Mouse (Mus musculus) neural tube, embryonic 13.5 days (tissue): ENCODE measurements around the gene Elovl7. TPM values are rescaled to one million over a fixed set of nuclear protein-coding genes. Genes with fewer than 3 reads are reported as not detected.

Source experiments
- ATAC-seq: fragments of 200-750 bp; cut with Nextera tagmentation; 2 replicates; pipeline ENCODE4 v1.8.0; 2017; ENCODE audit warnings: low read depth, mild to moderate bottlenecking, moderate TSS enrichment, moderate library complexity
- H3K27ac ChIP-seq: fragments of 300-500 bp; sonication (generic); replicated peaks from 2 replicates; pipeline ENCODE4 v1.5.1; 2015; ENCODE audit warnings: moderate library complexity, mild to moderate bottlenecking, inconsistent platforms
- H3K27me3 ChIP-seq: fragments of 300-500 bp; sonication (generic); 2 replicates; pipeline ENCODE4 v1.6.1; 2015; ENCODE audit warnings: mild to moderate bottlenecking, inconsistent platforms
- H3K36me3 ChIP-seq: fragments of 300-500 bp; sonication (generic); 2 replicates; pipeline ENCODE4 v1.6.1; 2015; ENCODE audit warnings: mild to moderate bottlenecking, inconsistent platforms
- H3K4me1 ChIP-seq: fragments of 300-500 bp; sonication (generic); replicated peaks from 2 replicates; pipeline ENCODE4 v1.6.1; 2015; ENCODE audit warnings: inconsistent platforms
- H3K4me2 ChIP-seq: fragments of 300-500 bp; sonication (generic); 2 replicates; pipeline ENCODE4 v1.6.1; 2015; ENCODE audit warnings: inconsistent platforms, mild to moderate bottlenecking, moderate library complexity
- H3K4me3 ChIP-seq: fragments of 300-500 bp; sonication (generic); 2 replicates; pipeline ENCODE4 v1.5.1; 2015; ENCODE audit warnings: mild to moderate bottlenecking, inconsistent platforms
- H3K9ac ChIP-seq: fragments of 300-500 bp; sonication (generic); 2 replicates; pipeline ENCODE4 v1.6.1; 2015; ENCODE audit warnings: moderate library complexity, mild to moderate bottlenecking, inconsistent platforms
- H3K9me3 ChIP-seq: fragments of 300-500 bp; sonication (generic); 2 replicates; pipeline ENCODE4 v1.6.1; 2016; ENCODE audit warnings: inconsistent platforms
- WGBS: fragments of 180-500 bp; shearing (Covaris S2); methylation state at CpG from one replicate; pipeline ENCODE4 v1.1.7; 2015; 5-methylcytosine and 5-hydroxymethylcytosine counted together
- polyA plus RNA-seq: library from polyadenylated mRNA; unstranded; fragments of >200 nt; fragmentation: Nextera tagmentation; extraction: Ambion mirVana; gene quantifications from 2 replicates; pipeline ENCODE4 v1.2.1, GENCODE M21; 2015

Elovl7 gene
- 2.2 and 2.5 TPM in 2 replicates for polyA plus RNA-seq

- Histone ChIP-seq H3K4me1 (peaks cover 17% of the 10 kb centered on the region), H3K36me3 (no peaks in the 10 kb centered on the region), H3K27me3 (peaks cover 51% of the 10 kb centered on the region), H3K4me3 (peak within 1 kb of the TSS; percentile 73), H3K9me3 (no peaks in the 10 kb centered on the region), H3K9ac (peak within 1 kb of the TSS; percentile 76), H3K27ac (no peak within 1 kb of the TSS), H3K4me2 (peak within 1 kb of the TSS; percentile 100)
- under 1% methylated on average over 39 of the region's 40 CpGs for WGBS
- peak; percentile 90 for ATAC-seq
Observed at GRCm38 (mm10) chr13:108214081-108214484, at the start of gene Elovl7. Elovl7 (plus strand) TSS chr13:108214404.

- Histone ChIP-seq H3K27me3 (no peaks in the 10 kb centered on the region), H3K4me2 (no peak overlapping the region), H3K9ac (no peak overlapping the region), H3K9me3 (no peaks in the 10 kb centered on the region), H3K27ac (no peak overlapping the region), H3K36me3 (peaks cover 19% of the 10 kb centered on the region; the same call in 1 of the 2 replicates), H3K4me3 (no peak overlapping the region), H3K4me1 (peaks cover 3% of the 10 kb centered on the region)
- ATAC-seq: no peak
- 87% methylated on average over 3 of the region's 3 CpGs for WGBS
Observed at GRCm38 (mm10) chr13:108164621-108165020, 49.6 kb upstream of the Elovl7 start.

GRCm38 (mm10) chr13:108170002-108170401, 44.2 kb upstream of the Elovl7 start:
- no peaks in the 10 kb centered on the region for H3K4me1 ChIP-seq
- ATAC-seq: no peak
- H3K4me2 ChIP-seq: no peak overlapping the region
- no peak overlapping the region for H3K27ac ChIP-seq
- H3K36me3 ChIP-seq: peaks cover 45% of the 10 kb centered on the region
- no peak overlapping the region for H3K4me3 ChIP-seq
- no peaks in the 10 kb centered on the region for H3K27me3 ChIP-seq
- WGBS: 100% methylated on average over 1 of the region's 1 CpGs
- no peaks in the 10 kb centered on the region for H3K9me3 ChIP-seq
- no peak overlapping the region for H3K9ac ChIP-seq

- H3K27ac ChIP-seq: no peak overlapping the region
- peaks cover 48% of the 10 kb centered on the region for H3K36me3 ChIP-seq
- H3K27me3 ChIP-seq: no peaks in the 10 kb centered on the region
- ATAC-seq: no peak
- no peak overlapping the region for H3K4me3 ChIP-seq
- H3K9ac ChIP-seq: no peak overlapping the region
- WGBS: 88% methylated on average over 8 of the region's 8 CpGs
- H3K4me2 ChIP-seq: no peak overlapping the region
- H3K9me3 ChIP-seq: no peaks in the 10 kb centered on the region
- H3K4me1 ChIP-seq: no peaks in the 10 kb centered on the region
Observed at GRCm38 (mm10) chr13:108170511-108170910, 43.7 kb upstream of the Elovl7 start.

GRCm38 (mm10) chr13:108179618-108180017, 34.6 kb upstream of the Elovl7 start:
- Histone ChIP-seq H3K4me3 (no peak overlapping the region), H3K9ac (no peak overlapping the region), H3K27me3 (no peaks in the 10 kb centered on the region), H3K27ac (no peak overlapping the region), H3K36me3 (peaks cover 75% of the 10 kb centered on the region), H3K9me3 (no peaks in the 10 kb centered on the region), H3K4me2 (no peak overlapping the region), H3K4me1 (no peaks in the 10 kb centered on the region)
- WGBS: 93% methylated on average over 8 of the region's 8 CpGs
- no peak for ATAC-seq

GRCm38 (mm10) chr13:108180821-108181220, 33.4 kb upstream of the Elovl7 start:
- H3K4me2 ChIP-seq: no peak overlapping the region
- H3K4me3 ChIP-seq: no peak overlapping the region
- H3K36me3 ChIP-seq: peaks cover 81% of the 10 kb centered on the region
- no peaks in the 10 kb centered on the region for H3K4me1 ChIP-seq
- H3K9ac ChIP-seq: no peak overlapping the region
- no peaks in the 10 kb centered on the region for H3K9me3 ChIP-seq
- ATAC-seq: no peak
- 84% methylated on average over 5 of the region's 5 CpGs for WGBS
- H3K27ac ChIP-seq: no peak overlapping the region
- no peaks in the 10 kb centered on the region for H3K27me3 ChIP-seq

- Histone ChIP-seq H3K4me3 (no peak overlapping the region), H3K4me2 (no peak overlapping the region), H3K27me3 (no peaks in the 10 kb centered on the region), H3K9me3 (no peaks in the 10 kb centered on the region), H3K9ac (no peak overlapping the region), H3K27ac (no peak overlapping the region), H3K36me3 (peaks cover 63% of the 10 kb centered on the region), H3K4me1 (no peaks in the 10 kb centered on the region)
- no peak for ATAC-seq
Observed at GRCm38 (mm10) chr13:108184743-108185255, 29.4 kb upstream of the Elovl7 start.

GRCm38 (mm10) chr13:108185530-108185929, 28.7 kb upstream of the Elovl7 start:
- Histone ChIP-seq H3K36me3 (peaks cover 59% of the 10 kb centered on the region), H3K27me3 (no peaks in the 10 kb centered on the region), H3K9ac (no peak overlapping the region), H3K4me2 (no peak overlapping the region), H3K27ac (no peak overlapping the region), H3K9me3 (no peaks in the 10 kb centered on the region), H3K4me1 (no peaks in the 10 kb centered on the region), H3K4me3 (no peak overlapping the region)
- ATAC-seq: no peak
- WGBS: 89% methylated on average over 3 of the region's 3 CpGs

- no peaks in the 10 kb centered on the region for H3K4me1 ChIP-seq
- no peak overlapping the region for H3K9ac ChIP-seq
- H3K27me3 ChIP-seq: no peaks in the 10 kb centered on the region
- H3K36me3 ChIP-seq: peaks cover 37% of the 10 kb centered on the region
- no peaks in the 10 kb centered on the region for H3K9me3 ChIP-seq
- 93% methylated on average over 4 of the region's 4 CpGs for WGBS
- no peak overlapping the region for H3K4me3 ChIP-seq
- ATAC-seq: no peak
- no peak overlapping the region for H3K27ac ChIP-seq
- H3K4me2 ChIP-seq: no peak overlapping the region
Observed at GRCm38 (mm10) chr13:108187994-108188393, 26.2 kb upstream of the Elovl7 start.

GRCm38 (mm10) chr13:108191074-108191720, 23.0 kb upstream of the Elovl7 start:
- Histone ChIP-seq H3K27me3 (no peaks in the 10 kb centered on the region), H3K9me3 (no peaks in the 10 kb centered on the region), H3K9ac (no peak overlapping the region), H3K4me1 (no peaks in the 10 kb centered on the region), H3K27ac (no peak overlapping the region), H3K4me2 (no peak overlapping the region), H3K4me3 (no peak overlapping the region), H3K36me3 (peaks cover 27% of the 10 kb centered on the region)
- ATAC-seq: peak; percentile 61; the same call in 1 of the 2 replicates
- 61% methylated on average over 11 of the region's 11 CpGs for WGBS

GRCm38 (mm10) chr13:108195474-108195873, 18.7 kb upstream of the Elovl7 start:
- WGBS: 96% methylated on average over 6 of the region's 6 CpGs
- Histone ChIP-seq H3K27me3 (no peaks in the 10 kb centered on the region), H3K9me3 (no peaks in the 10 kb centered on the region), H3K9ac (no peak overlapping the region), H3K4me3 (no peak overlapping the region), H3K27ac (no peak overlapping the region), H3K4me2 (no peak overlapping the region), H3K36me3 (peaks cover 16% of the 10 kb centered on the region), H3K4me1 (no peaks in the 10 kb centered on the region)
- no peak for ATAC-seq

GRCm38 (mm10) chr13:108204857-108205256, 9.3 kb upstream of the Elovl7 start:
- no peaks in the 10 kb centered on the region for H3K4me1 ChIP-seq
- H3K27ac ChIP-seq: no peak overlapping the region
- 84% methylated on average over 3 of the region's 3 CpGs for WGBS
- H3K27me3 ChIP-seq: no peaks in the 10 kb centered on the region
- no peak overlapping the region for H3K4me3 ChIP-seq
- H3K4me2 ChIP-seq: no peak overlapping the region
- H3K9ac ChIP-seq: no peak overlapping the region
- no peaks in the 10 kb centered on the region for H3K9me3 ChIP-seq
- ATAC-seq: no peak
- no peaks in the 10 kb centered on the region for H3K36me3 ChIP-seq

GRCm38 (mm10) chr13:108207447-108207846, 6.8 kb upstream of the Elovl7 start:
- ATAC-seq: no peak
- Histone ChIP-seq H3K9me3 (no peaks in the 10 kb centered on the region), H3K4me2 (no peak overlapping the region), H3K36me3 (no peaks in the 10 kb centered on the region), H3K4me3 (no peak overlapping the region), H3K27ac (no peak overlapping the region), H3K9ac (no peak overlapping the region), H3K4me1 (no peaks in the 10 kb centered on the region), H3K27me3 (peaks cover 3% of the 10 kb centered on the region; the same call in 1 of the 2 replicates)
- WGBS: 78% methylated on average over 2 of the region's 2 CpGs
